Mouse (Mus musculus) ES-CJ7 (cell line): Measurements from ENCODE around the gene Plcxd3.
"Not testable (repeated sequence)": the region's sequence is repeated elsewhere in the genome, so short reads cannot be mapped to it uniquely, and the experiment has no call there.

Source experiments
- DNase-seq: peaks from one replicate; pipeline ENCODE4 v3.0.0; 2011; ENCODE audit warnings: low read depth, low spot score

The Plcxd3 gene

DNA sequence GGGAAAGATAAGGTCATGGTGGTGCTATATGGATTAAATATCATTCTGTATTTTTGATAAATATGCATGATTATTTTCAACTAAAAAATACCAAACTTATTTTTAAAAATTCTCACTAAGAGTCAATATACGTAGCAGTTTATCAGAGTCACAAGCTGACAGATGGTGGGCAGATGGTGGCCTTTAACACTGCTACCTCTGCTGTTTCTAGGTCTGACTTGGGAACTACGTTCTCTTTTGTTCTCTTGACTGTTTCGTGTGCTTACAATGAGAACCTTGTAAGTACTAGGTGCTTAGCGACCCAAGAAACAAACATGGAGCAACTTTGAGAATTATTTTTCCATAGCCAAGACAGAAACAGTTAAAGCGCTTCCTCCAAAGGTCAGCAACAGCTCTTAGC is 183.8 kb downstream of the Plcxd3 start:
- DNase-seq: no peak

DNA sequence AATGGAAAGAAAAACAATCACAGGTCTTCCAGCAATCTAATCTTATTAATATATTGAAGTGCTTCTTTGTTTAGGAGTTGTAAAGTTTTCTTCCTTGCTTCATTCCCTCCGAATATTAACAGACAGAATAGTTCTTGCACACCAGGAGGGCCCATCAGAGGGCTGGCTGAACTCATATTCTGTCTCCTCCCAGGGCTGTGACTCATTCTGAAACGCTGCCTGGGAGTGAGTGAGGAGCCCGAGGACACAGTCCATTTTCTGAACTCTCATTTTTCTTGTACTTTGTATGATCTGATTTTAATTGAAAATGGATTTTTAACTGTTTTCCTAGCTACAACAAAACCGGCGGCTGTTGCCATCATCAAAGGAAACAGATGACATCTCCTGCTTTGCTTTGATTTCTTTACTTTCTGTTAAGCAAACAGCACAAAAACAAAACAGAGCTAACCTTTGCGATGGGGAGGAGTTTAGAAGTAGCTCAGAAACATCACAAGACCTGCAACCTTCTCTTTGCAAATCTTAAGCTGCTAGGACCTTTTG is 186.2 kb downstream of the Plcxd3 start:
- no peak for DNase-seq

DNA sequence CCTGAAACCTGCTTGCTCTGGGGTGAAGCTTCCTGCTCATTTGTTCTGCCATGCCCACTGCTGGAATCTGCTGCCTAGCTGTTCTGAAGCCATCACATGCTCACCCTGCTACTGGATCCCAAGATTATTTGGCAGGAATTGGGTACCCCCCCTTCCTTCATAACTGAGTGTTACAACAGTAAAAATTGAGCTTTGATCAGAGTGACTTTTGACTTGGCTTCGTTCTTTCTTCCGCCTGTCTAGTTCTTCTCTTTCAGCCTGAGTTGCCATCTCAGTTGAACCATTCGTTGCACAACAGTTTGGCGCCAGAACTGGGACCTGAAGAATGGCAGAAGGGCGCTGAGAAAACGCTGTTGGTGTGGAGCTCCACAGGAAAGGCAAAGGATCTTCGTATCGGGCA is 220.2 kb downstream of the Plcxd3 start:
- not testable (repeated sequence) for DNase-seq

DNA sequence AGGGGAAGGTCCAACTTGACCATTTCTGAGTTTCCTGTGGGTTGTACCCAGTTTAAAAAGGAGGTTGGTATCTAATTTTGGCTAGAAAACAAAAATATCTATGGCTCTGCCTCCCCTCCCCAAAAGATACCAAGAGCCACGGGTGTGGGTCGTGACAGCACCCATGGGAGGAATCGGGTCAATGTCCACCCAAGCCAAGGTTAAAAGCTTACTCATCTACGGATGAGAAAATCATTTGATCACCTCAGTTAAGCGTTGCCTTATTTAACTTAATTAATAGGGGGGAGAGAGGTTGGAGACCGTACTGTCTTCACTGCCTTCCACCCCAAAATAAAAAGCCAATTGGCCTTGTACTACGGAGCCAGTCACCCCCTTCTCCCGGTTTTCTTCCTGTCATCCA is 223.4 kb downstream of the Plcxd3 start:
- DNase-seq: not testable (repeated sequence)

DNA sequence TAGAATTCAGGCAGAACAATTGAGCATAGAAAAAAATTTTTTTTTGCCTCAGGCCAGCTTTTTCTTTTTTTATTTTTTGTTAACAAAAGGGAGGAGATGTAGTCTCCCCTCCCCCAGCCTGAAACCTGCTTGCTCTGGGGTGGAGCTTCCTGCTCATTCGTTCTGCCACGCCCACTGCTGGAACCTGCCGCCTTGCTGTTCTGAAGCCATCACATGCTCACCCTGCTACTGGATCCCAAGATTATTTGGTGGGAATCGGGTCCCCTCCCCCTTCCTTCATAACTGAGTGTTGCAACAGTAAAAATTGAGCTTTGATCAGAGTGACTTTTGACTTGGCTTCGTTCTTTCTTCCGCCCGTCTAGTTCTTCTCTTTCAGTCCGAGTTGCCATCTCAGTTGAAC is 224.0 kb downstream of the Plcxd3 start:
- not testable (repeated sequence) for DNase-seq

DNA sequence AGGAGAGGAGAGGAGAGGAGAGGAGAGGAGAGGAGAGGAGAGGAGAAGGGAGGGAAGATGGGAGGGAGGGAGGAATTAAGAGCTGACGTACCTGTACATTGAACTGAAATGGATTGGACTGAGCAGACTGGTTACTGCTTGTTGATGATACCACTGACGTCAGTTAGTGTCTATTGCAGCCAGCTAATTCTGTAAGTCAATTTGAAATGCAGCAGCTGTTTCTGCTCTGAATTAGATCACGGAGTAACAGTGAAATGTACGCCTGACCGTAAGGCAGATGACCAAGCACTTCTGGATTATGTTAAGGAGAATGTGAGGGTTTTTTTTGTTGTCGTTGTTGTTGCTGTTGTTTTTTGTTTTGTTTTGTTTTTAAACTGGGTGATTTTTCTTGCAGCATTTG is 230.3 kb downstream of the Plcxd3 start:
- no peak for DNase-seq
